Mouse (Mus musculus): Measurements from ENCODE around the gene Tox2.

GRCm38 (mm10) chr2:163362940-163363921 is 160.3 kb downstream of the Tox2 start:
- TF ChIP-seq CTCF (IDR thresholded peaks at IDR 0.05; ENCODE audit: extremely low read depth, insufficient read depth, insufficient read length, insufficient replicate concordance), result no peak
- TF ChIP-seq POLR2A (IDR thresholded peaks at IDR 0.05; ENCODE audit: low read depth, low read length), result no peak
